Mouse (Mus musculus) urinary bladder, adult 18-20 months (tissue): ENCODE measurements around the gene Zp3r.
"Not testable (repeated sequence)": the region's sequence is repeated elsewhere in the genome, so short reads cannot be mapped to it uniquely, and the experiment has no call there.

Source experiments
- DNase-seq, 2 experiments: peaks; one replicate each; pipeline ENCODE4 v3.0.0; 2022; ENCODE audit warnings: low spot score in 2 of 2, mixed read lengths in 2 of 2

The Zp3r gene

GRCm38 (mm10) chr1:130629521-130629920, at the start of gene Zp3r:
TSS of gene Zp3r (minus strand) at chr1:130629621.
- DNase-seq, result no peak

GRCm38 (mm10) chr1:130678551-130678950, 49.1 kb upstream of the Zp3r start:
- DNase-seq, result no peak

GRCm38 (mm10) chr1:130663576-130663975, 34.2 kb upstream of the Zp3r start:
- DNase-seq, result not testable (repeated sequence)

- DNase-seq, result no peak
These were observed 32.0 kb upstream of the Zp3r start, which contains the start of gene C4bp for GRCm38 (mm10) chr1:130661454-130661853. TSS of gene C4bp (minus strand) at chr1:130661632.

GRCm38 (mm10) chr1:130659641-130660040, 30.2 kb upstream of the Zp3r start:
- not testable (repeated sequence) for DNase-seq

- no peak for DNase-seq
These were observed 14.7 kb upstream of the Zp3r start for GRCm38 (mm10) chr1:130644103-130644502.

- DNase-seq, result no peak
These were observed 11.5 kb upstream of the Zp3r start for GRCm38 (mm10) chr1:130640967-130641366.

GRCm38 (mm10) chr1:130633761-130634410, 4.5 kb upstream of the Zp3r start:
- DNase-seq, result peak; percentile 45 to 71

GRCm38 (mm10) chr1:130633316-130633715, 3.9 kb upstream of the Zp3r start:
- DNase-seq, result no peak

- no peak for DNase-seq
These were observed 33.1 kb downstream of the Zp3r start for GRCm38 (mm10) chr1:130596291-130596690.

- peak; percentile 6 to 39 for DNase-seq
These were observed 40.8 kb downstream of the Zp3r start for GRCm38 (mm10) chr1:130588659-130589058.

GRCm38 (mm10) chr1:130576389-130576788, 53.0 kb downstream of the Zp3r start:
- no peak for DNase-seq

- peak in 1 of 2 experiments; percentile 29 for DNase-seq
These were observed 53.5 kb downstream of the Zp3r start for GRCm38 (mm10) chr1:130575962-130576361.

- no peak for DNase-seq
These were observed 77.8 kb downstream of the Zp3r start for GRCm38 (mm10) chr1:130551407-130552249.

- DNase-seq, result no peak
These were observed 78.9 kb downstream of the Zp3r start for GRCm38 (mm10) chr1:130550242-130551167.

- no peak for DNase-seq
These were observed 79.7 kb downstream of the Zp3r start for GRCm38 (mm10) chr1:130549698-130550097.

- DNase-seq, result no peak
These were observed 80.3 kb downstream of the Zp3r start for GRCm38 (mm10) chr1:130549160-130549559.

- DNase-seq, result peak; percentile 28 to 67
These were observed 81.6 kb downstream of the Zp3r start for GRCm38 (mm10) chr1:130547674-130548429.
